Mouse (Mus musculus) E14TG2a.4 (cell line): Measurements from ENCODE around the gene Bud23.

Source experiments
- CTCF ChIP-seq: conservative IDR thresholded peaks from 2 replicates; pipeline ENCODE4 v1.5.1; 2014; ENCODE audit warnings: low read length
- NANOG ChIP-seq: IDR thresholded peaks from 2 replicates; pipeline ENCODE4 v1.6.1; 2014; ENCODE audit warnings: borderline replicate concordance, low read length, mixed read lengths
- POU5F1 ChIP-seq: IDR thresholded peaks from 2 replicates; pipeline ENCODE4 v1.6.1; 2014; ENCODE audit warnings: low read length, borderline replicate concordance

- TF ChIP-seq CTCF (no peak), POU5F1 (no peak), NANOG (no peak)
Measured at GRCm38 (mm10) chr5:135089653-135090052, 24.9 kb upstream of the Bud23 start, which contains the start of gene Mlxipl.
